Mouse (Mus musculus): ENCODE measurements around the gene Ada. TPM values are rescaled to one million over a fixed set of nuclear protein-coding genes. Genes with fewer than 3 reads are reported as not detected.
A peak's percentile ranks its signal among the peaks of the same experiment; 100 is the strongest.
"Not testable (repeated sequence)": the region's sequence is repeated elsewhere in the genome, so short reads cannot be mapped to it uniquely, and the experiment has no call there.

The Ada gene
- total and polyA plus RNA-seq, 2 experiments from 2014 or later, result 2.2 to 3.2 TPM

DNA sequence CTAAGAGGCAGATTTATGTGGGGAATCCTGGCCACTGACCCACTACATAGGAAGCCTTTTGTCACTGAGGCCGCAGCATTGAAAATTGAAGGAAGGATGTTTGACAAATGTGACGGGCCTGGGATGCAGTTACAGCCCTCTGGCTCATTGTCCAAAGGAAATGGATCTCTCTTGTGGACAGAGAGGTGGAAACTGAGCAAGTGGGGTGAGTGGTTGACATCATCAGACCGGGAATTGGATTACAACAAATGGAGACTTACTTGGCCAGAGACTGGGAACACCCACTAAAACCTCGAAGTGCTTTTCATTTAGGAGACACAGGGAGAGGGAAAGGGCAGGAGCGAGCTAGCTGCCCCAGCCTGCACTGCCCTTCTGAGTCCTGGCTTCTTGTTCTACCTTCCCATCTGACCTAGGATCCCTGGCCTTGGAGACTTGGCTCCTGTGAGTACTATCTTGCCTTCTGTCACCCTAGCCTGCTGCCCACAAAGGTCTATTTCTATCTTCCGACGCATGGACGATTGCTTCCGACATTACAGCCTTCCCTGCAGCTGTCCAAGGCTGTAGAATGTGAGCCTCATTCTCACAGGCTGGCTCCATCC, 56.2 kb downstream of the Ada start:
- no peaks in the 10 kb centered on the region for H3K9me3 ChIP-seq (ENCODE audit: low read length)
- no peaks in the 10 kb centered on the region for H3K27me3 ChIP-seq (ENCODE audit: insufficient read depth, low read length)
- H3K4me1 ChIP-seq (ENCODE audit: insufficient read depth, low read length), result peaks cover 7% of the 10 kb centered on the region; the same call in 1 of the 2 replicates
- H3K27ac ChIP-seq, result peak overlapping the region; percentile 48
- TF ChIP-seq CTCF (IDR thresholded peaks at IDR 0.05; ENCODE audit: low read depth), result no peak
- no peaks in the 10 kb centered on the region for H3K36me3 ChIP-seq (ENCODE audit: insufficient read depth, low read length)
- no peak overlapping the region for H3K9ac ChIP-seq (replicated peaks; ENCODE audit: low read length)
- no peak overlapping the region for H3K4me2 ChIP-seq (ENCODE audit: low read depth, low read length)
- 55% methylated on average over 9 of the region's 9 CpGs for WGBS
- H3K4me3 ChIP-seq (ENCODE audit: low read length), result no peak overlapping the region
- ATAC-seq, result no peak
- DNase-seq (ENCODE audit: low spot score), result no peak

DNA sequence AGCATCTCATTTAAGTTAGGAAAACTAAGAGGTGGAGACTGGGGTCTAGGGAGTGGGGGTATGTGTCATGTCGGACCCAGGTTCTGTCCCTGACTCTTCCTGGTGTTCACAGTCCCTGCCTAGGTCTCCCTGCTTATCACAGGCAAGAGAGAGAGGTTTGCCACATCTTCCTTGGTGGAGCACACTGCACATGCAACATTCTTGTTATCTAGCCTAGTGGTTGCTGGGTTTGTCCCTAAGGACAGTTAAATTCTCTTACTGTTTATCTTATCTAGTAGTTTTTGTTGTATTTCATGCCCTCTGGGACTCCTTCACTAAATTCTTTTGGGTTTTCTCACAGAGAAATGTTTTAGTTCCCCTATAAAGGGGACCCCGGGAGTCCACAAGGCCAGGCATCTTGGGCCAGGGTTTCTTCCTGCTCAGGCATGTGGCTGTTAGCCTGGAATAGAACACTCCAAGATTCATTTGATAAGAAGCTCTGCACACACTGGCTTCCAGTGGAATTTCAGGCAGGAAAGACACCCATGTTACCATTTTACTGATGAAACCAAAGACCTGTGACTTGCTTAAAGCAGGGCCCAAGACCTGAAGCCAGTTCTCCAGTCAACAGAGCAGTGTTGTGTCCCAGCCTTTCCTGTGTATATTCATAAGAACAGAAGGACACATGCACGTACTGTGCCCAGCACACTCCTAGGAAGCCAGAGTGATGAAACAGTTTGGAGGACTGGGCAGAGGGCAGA, 57.0 kb downstream of the Ada start:
- whole genome bisulfite sequencing, result 84% methylated on average over 3 of the region's 3 CpGs

DNA sequence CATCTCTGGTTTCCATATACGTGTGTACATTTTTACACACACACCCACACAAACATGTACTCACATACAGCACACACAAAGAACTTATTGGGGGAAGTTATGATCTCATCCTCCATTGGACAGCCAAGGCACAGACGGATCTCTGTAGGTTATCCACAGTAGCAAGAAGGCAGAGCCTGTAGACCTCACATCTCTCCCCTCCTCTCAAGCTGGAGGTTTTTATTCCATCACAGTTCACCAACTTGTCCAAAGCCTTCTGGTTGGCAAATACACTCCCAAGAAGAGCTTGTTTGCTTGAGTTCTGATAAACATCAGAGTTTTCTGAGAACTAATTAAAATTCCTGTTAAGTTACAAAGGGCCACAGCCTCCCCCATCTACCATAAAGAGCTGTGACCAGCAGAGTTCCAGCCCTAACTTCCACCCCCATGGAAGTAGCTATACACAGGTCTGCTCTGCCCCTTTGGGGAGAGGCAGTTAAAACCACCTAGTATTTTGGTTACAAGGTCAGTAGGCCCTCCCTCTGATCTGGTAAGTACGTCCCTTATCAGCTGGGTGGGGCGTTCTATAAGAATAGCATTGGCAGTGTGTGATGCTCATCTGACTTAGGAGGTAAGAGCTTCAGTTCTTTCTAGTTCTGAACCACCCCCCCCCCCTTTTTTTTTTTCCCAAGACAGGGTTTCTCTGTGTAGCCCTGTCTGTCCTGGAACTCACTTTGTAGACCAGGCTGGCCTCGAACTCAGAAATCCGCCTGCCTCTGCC, 58.0 kb downstream of the Ada start:
- 0 out of 2 replicates have a peak, but pooled peaks cover 4% of the 10 kb centered on the region for H3K4me1 ChIP-seq (ENCODE audit: insufficient read depth, low read length)
- no peaks in the 10 kb centered on the region for H3K36me3 ChIP-seq (ENCODE audit: insufficient read depth, low read length)
- no peak overlapping the region for H3K4me3 ChIP-seq (ENCODE audit: low read length)
- no peak overlapping the region for H3K27ac ChIP-seq
- no peak overlapping the region for H3K9ac ChIP-seq (replicated peaks; ENCODE audit: low read length)
- no peaks in the 10 kb centered on the region for H3K9me3 ChIP-seq (ENCODE audit: low read length)
- no peak overlapping the region for H3K4me2 ChIP-seq (ENCODE audit: low read depth, low read length)
- no peak for DNase-seq (ENCODE audit: low spot score)
- 96% methylated on average over 6 of the region's 6 CpGs for WGBS
- no peak for TF ChIP-seq CTCF (IDR thresholded peaks at IDR 0.05; ENCODE audit: low read depth)
- H3K27me3 ChIP-seq (ENCODE audit: insufficient read depth, low read length), result no peaks in the 10 kb centered on the region
- ATAC-seq, result no peak

More for the DNA sequence above, 57.0 kb downstream of the Ada start:
- H3K4me3 ChIP-seq (ENCODE audit: low read length), result no peak overlapping the region
- H3K4me2 ChIP-seq (ENCODE audit: low read depth, low read length), result no peak overlapping the region
- DNase-seq (ENCODE audit: low spot score), result no peak
- no peak overlapping the region for H3K9ac ChIP-seq (replicated peaks; ENCODE audit: low read length)
- no peaks in the 10 kb centered on the region for H3K27me3 ChIP-seq (ENCODE audit: insufficient read depth, low read length)
- peak overlapping the region; percentile 48 for H3K27ac ChIP-seq
- no peaks in the 10 kb centered on the region for H3K36me3 ChIP-seq (ENCODE audit: insufficient read depth, low read length)
- no peak for ATAC-seq
- peaks cover 7% of the 10 kb centered on the region; the same call in 1 of the 2 replicates for H3K4me1 ChIP-seq (ENCODE audit: insufficient read depth, low read length)
- no peak for TF ChIP-seq CTCF (IDR thresholded peaks at IDR 0.05; ENCODE audit: low read depth)
- no peaks in the 10 kb centered on the region for H3K9me3 ChIP-seq (ENCODE audit: low read length)

DNA sequence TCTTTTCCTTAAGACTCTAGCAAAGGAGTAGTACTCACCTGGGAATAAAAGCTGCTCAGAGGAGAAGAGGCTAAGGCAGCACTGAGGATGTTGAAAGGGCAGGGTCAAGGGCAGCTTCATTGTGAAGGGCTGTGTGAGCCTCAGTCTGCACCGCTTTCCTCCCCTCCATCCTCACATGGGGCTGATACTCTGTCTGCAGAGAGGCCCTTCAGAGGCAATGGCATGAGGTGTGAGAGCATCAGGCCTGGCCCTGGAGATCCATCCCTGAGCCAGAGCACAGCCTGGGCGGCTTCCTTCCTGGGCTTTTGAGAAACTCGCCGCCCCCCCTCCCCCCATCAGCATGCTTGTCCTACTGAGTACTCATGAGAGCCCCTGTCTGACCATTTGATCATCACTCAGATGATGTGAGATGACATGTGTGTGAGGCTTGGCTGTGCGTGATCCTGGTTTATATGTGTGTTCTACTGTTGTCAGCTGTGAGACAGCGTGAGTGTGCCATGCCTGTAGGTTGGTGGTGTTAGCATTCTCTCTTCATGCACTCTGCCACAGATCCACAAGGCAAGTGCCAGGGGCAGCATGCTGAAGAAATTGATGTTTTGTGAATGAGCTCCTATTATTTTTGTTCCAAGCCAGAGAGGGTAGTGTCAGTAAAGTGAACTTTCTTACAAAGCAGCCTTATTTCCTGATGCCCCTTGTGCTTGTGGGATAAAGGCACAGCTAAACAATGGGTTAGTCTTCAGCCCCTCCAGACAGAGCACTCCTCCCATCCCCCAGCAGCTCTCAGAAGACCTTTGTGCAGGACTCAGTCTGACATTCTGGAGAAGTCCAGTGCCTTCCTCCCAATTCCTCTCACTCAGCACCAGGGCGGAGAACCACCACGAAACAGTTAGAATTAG, 59.4 kb downstream of the Ada start:
- no peak for TF ChIP-seq CTCF (IDR thresholded peaks at IDR 0.05; ENCODE audit: low read depth)
- H3K27ac ChIP-seq, result peak overlapping the region; percentile 17; the same call in 1 of the 2 replicates
- ATAC-seq, result peak; percentile 72
- no peak for DNase-seq (ENCODE audit: low spot score)
- H3K36me3 ChIP-seq (ENCODE audit: insufficient read depth, low read length), result no peaks in the 10 kb centered on the region
- H3K4me1 ChIP-seq (ENCODE audit: insufficient read depth, low read length), result 0 out of 2 replicates have a peak, but pooled peaks cover 6% of the 10 kb centered on the region
- no peaks in the 10 kb centered on the region for H3K9me3 ChIP-seq (ENCODE audit: low read length)
- H3K4me2 ChIP-seq (ENCODE audit: low read depth, low read length), result no peak overlapping the region
- WGBS, result 56% methylated on average over 8 of the region's 8 CpGs
- H3K9ac ChIP-seq (replicated peaks; ENCODE audit: low read length), result no peak overlapping the region
- no peak overlapping the region for H3K4me3 ChIP-seq (ENCODE audit: low read length)
- no peaks in the 10 kb centered on the region for H3K27me3 ChIP-seq (ENCODE audit: insufficient read depth, low read length)

DNA sequence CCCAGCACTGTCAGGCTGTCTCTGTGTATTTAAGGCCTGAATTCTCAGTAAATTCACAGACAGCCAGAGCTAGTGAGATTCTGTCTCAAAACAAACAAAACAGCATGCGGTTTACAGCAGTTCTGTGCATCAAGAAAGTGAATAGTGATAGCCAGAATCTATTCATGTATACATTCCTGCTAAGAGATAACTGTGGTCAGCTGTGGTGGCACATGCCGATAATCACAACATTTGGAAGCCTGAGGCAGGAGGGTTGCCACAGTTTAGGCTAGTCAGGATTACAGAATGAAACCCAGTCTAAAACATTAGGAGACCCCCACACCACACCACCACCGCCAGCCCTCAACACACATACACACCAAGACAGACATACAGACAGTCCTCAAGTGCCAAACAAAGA, 60.3 kb downstream of the Ada start:
- WGBS, result 86% methylated on average over 3 of the region's 3 CpGs
- ATAC-seq (no peak), DNase-seq (ENCODE audit: low spot score) (no peak)
- H3K9ac ChIP-seq (replicated peaks; ENCODE audit: low read length), result no peak overlapping the region
- peak overlapping the region; percentile 17; the same call in 1 of the 2 replicates for H3K27ac ChIP-seq
- 0 out of 2 replicates have a peak, but pooled peaks cover 6% of the 10 kb centered on the region for H3K4me1 ChIP-seq (ENCODE audit: insufficient read depth, low read length)
- no peaks in the 10 kb centered on the region for H3K9me3 ChIP-seq (ENCODE audit: low read length)
- no peaks in the 10 kb centered on the region for H3K27me3 ChIP-seq (ENCODE audit: insufficient read depth, low read length)
- H3K4me3 ChIP-seq (ENCODE audit: low read length), result no peak overlapping the region
- no peak for TF ChIP-seq CTCF (IDR thresholded peaks at IDR 0.05; ENCODE audit: low read depth)
- no peak overlapping the region for H3K4me2 ChIP-seq (ENCODE audit: low read depth, low read length)
- no peaks in the 10 kb centered on the region for H3K36me3 ChIP-seq (ENCODE audit: insufficient read depth, low read length)

DNA sequence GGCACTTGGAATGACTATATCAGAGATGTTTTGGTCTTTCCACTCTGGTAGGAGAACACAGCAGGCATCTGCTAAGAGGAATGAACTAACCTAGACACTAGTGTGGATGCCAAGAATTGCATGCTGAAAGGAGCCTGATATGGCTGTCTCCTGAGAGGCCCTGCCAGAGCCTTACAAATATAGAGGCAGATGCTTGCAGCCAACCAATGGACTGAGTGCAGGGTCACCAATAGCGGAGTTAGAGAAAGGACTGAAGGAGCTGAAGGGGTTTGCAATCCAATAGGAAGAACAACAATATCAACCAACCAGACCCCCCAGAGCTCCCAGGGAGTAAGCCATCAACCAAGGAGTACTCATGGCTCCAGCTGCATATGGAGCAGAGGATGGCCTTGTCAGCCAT, 61.7 kb downstream of the Ada start:
- not testable (repeated sequence) for H3K4me2 ChIP-seq (ENCODE audit: low read depth, low read length); H3K27me3 ChIP-seq (ENCODE audit: insufficient read depth, low read length); ATAC-seq; H3K4me3 ChIP-seq (ENCODE audit: low read length); H3K27ac ChIP-seq; H3K9me3 ChIP-seq (ENCODE audit: low read length); DNase-seq (ENCODE audit: low spot score); H3K4me1 ChIP-seq (ENCODE audit: insufficient read depth, low read length); H3K36me3 ChIP-seq (ENCODE audit: insufficient read depth, low read length); H3K9ac ChIP-seq (replicated peaks; ENCODE audit: low read length)
- 85% methylated on average over 1 of the region's 1 CpGs for WGBS
